Mouse (Mus musculus): ENCODE results near the gene Fam83f.
"Not testable (repeated sequence)": the region's sequence is repeated elsewhere in the genome, so short reads cannot be mapped to it uniquely, and the experiment has no call there.

The Fam83f gene

DNA sequence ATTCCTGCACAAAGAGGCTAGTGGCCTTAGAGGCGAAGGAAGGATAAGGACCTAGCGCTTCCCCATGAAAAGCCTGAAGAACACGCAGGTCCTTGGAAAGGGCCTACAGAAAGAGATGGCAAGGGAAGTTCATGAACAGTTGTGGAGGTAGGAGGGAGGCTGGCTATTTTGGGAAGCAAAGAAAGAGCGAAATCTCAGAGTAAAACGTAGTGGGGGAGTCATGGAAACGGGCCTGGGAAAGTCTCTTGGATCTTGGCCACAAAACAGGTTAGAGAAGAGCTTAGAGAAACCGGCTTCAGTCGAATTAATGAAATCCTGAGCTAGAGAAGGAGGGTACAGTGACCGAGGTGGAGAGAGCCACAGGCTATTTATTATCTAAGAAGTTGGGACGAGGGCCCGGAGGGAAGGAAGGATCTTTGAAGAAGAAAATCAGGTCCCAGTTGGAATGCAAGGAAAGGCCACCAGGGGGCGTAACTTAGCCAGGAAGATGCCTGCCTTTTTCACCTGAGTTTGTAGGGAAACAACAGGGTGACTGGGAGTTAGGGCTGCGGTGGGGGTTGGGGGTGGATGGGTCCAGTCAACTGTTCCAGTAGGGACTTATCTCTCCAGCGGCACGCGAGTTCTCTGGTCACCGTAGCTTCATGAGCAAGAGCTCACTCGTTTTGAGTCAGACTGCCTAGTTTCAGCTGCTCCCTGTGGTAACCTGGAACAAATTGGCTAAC, 34.3 kb downstream of the Fam83f start:
- DNase-seq (ENCODE audit: low spot score in 2 of 2), result peak; percentile 53 to 58

GRCm38 (mm10) chr15:80706596-80706995, 34.9 kb downstream of the Fam83f start:
- DNase-seq (ENCODE audit: low spot score in 2 of 2), result no peak

DNA sequence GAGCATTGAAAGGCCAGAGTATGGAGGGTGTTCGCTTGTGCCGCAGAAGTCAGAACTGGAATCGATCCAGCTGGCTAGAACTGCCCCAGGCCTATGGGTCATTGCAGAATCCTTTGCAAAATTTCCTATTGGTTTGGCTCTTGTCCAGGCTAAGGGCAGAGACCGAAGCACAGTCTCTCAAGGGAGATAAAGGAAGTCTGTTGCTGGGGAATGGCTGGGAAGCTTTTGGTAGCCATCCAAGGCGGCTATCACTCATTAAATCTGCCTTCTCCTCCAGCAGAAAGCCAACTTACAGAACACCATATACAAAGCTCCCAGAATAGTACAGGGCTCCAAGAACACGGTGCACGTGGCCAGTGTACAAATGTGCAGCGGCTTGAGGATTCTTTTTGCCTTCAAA, 35.4 kb downstream of the Fam83f start:
- no peak for DNase-seq (ENCODE audit: low spot score in 2 of 2)

DNA sequence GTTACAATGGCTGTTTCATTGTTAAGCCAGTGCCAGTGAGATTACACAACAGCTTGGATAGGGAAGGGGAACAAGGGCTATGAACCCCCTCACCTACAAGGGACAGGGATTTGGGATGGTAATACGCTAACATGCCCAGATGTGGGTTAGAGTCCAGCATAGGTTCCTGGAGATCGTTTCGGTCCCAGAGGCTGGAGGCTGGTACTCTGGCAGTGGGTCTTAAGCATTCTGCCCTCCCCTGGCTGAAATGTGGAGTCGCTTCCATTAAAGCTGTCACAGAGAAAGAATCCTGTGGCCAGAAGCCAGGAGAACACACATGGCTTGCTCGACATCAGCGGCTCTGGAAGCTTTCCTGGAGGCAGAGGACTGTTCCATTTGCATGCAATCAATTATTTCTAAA, 37.9 kb downstream of the Fam83f start:
- DNase-seq (ENCODE audit: low spot score in 2 of 2), result no peak

- DNase-seq (ENCODE audit: low spot score in 2 of 2), result no peak
These were observed 38.6 kb downstream of the Fam83f start for GRCm38 (mm10) chr15:80710257-80710607.

DNA sequence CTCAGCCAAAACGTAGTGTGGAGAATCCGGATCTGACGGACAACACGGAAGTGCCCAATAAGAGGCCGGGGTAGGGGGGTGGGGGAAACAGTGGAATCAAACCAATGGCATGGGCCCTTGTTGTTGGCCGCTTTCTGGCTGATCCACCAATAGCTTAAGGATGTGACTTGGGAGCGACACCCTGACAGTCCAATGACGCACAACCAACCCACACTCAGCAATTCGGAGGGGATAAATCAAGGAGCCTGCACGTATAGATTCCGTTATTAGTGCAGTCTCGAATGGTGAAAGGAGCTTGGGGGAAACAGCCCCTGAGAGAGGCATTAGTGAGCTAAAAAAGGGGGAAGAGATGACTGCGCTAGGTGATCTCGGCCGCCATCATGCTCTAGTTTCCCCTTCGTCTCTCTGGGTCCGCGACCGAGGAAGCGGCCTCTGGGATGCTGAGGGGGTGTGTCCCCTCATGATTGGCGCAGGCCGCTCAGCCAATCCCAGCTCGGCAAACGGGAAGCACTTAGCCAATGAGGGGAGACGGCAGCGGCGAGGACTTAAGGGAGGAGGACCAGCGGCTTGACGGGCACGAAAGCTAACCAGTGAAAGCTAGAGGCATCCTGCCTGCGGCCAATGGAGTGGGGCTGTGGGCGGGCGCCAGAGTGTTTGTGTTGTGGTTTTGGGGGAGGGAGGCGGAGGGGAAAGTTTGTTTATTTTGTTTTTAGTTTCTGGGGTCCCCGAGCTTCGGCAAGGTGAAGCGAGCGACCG, 39.1 kb downstream of the Fam83f start, which contains the start of gene Tnrc6b:
Gene Tnrc6b, plus strand, starts transcription at position 706 of the 756 bp plus-strand sequence.
- peak; percentile 98 to 99 for DNase-seq (ENCODE audit: low spot score in 2 of 2)

DNA sequence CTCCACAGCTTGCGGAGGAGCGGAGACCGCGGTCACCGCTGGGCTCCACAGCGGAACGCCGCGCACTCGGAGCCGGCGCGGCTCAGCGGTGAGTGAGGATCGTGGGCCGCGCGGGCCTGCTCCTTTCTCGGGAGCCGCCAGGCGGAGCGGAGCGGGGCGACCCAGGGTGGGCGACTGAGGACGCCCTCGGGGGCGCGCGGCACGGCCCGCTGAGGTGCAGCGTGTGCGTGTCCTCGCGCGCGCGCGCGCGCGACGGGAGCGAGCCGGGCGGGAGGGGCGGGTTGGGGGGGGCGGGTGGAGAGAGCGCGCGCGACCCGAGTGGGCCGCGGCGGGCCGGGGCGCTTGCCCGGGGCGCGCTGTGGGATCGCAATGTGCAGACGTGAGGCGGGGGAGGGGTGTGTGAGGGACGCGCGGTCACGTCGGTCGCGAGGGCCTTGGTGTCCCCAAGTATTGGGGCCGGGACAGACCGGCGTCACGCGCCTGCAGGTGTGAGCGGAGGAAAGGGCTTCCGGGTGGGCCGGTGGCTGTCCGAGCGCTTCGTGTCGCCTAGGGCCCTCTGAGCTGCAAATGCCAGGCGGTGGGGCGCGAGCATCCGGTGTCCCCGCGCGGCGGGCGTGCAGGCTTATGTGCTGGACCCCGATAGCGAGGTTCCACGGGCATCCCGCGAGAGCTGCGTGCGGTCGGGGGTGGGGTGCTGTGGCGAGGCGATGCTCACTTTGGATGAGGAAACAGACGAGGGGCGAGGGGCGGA, 39.9 kb downstream of the Fam83f start:
- peak; percentile 71 to 80 for DNase-seq (ENCODE audit: low spot score in 2 of 2)

GRCm38 (mm10) chr15:80714299-80714698, 42.7 kb downstream of the Fam83f start:
- DNase-seq (ENCODE audit: low spot score in 2 of 2), result no peak

- no peak for DNase-seq (ENCODE audit: low spot score in 2 of 2)
These were observed 45.0 kb downstream of the Fam83f start for GRCm38 (mm10) chr15:80716631-80717135.

DNA sequence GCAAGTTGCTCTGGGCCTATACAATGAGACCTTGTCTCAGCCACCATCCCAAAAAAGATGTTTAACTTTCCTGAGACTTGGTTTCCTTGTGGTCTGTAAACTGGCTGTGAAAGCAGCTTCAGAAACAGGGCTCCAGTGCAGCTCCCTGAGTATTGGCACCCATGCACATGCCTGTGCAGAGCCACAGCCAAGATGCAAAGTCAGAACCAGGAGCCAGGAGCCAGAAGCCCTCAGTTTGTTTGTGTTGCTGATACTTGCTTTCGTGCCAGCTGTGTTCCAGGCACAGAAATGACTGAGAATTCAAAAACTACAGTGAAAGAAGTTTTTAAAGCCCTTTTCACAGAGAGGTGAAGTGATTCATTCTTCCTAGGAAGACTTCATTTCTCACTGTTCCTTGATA, 45.8 kb downstream of the Fam83f start:
- DNase-seq (ENCODE audit: low spot score in 2 of 2), result no peak

DNA sequence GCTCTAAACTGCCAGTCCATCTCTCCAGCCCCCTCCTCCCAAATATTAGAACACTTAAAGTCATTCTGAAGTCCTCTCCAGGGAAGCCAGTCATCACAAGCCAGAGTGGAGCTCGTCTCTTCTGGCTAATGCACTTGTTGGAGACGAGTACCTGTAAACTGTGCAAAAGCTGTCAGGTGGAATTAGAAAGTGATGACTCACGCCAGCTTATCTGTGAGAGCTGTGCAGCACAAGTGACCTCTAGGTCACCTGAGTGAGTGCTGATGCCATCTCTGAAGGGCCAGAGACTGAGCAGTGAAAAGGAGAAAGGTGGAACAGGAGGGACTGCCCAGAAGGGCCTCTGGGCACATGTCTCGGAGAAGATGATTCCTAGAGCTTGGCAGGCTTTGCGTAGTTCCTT, 48.6 kb downstream of the Fam83f start:
- DNase-seq (ENCODE audit: low spot score in 2 of 2), result no peak

GRCm38 (mm10) chr15:80721861-80722260, 50.2 kb downstream of the Fam83f start:
- DNase-seq (ENCODE audit: low spot score in 2 of 2), result no peak

- no peak for DNase-seq (ENCODE audit: low spot score in 2 of 2)
These were observed 50.7 kb downstream of the Fam83f start for GRCm38 (mm10) chr15:80722366-80722765.

GRCm38 (mm10) chr15:80729477-80729876, 57.8 kb downstream of the Fam83f start:
- DNase-seq (ENCODE audit: low spot score in 2 of 2), result no peak

- DNase-seq (ENCODE audit: low spot score in 2 of 2), result no peak
These were observed 59.4 kb downstream of the Fam83f start for GRCm38 (mm10) chr15:80731043-80731442.

GRCm38 (mm10) chr15:80731511-80731910, 59.9 kb downstream of the Fam83f start:
- DNase-seq (ENCODE audit: low spot score in 2 of 2), result no peak

DNA sequence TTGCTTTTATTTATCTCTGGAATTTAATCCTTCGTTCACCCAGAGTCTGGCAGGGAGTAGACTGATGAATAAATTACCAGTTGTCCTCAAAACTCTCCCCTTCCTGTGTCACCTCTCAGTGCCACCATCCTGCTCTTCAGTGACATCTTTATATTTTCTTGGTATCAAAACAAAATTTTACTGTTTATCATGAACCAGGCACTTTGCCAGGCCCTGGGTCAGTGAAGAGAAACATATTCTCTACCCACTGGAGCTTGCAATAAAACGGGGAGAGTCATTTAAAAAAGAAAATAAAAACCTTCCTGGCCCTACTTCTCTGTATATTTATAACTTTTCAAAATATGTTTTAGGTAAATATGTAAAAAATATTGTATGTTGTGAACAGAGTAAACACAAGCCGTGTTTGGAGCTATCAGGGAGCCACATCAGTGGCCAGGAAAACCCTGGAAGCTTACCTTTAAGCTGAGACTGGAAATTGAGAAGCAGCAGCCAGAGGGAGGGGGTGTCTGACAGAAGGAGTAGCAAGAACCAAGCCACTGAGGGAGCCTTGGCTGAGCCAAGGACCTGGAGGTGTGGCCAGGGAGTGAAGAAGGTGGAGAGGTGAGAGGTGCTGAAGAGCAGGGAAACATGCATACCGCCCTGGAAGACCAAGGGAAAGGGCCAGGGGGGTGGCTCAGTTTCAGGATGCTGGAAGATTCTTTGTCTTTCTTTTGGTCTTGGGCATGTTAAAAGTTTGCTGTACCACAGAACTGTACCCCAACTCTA, 60.8 kb downstream of the Fam83f start:
- DNase-seq (ENCODE audit: low spot score in 2 of 2), result no peak

DNA sequence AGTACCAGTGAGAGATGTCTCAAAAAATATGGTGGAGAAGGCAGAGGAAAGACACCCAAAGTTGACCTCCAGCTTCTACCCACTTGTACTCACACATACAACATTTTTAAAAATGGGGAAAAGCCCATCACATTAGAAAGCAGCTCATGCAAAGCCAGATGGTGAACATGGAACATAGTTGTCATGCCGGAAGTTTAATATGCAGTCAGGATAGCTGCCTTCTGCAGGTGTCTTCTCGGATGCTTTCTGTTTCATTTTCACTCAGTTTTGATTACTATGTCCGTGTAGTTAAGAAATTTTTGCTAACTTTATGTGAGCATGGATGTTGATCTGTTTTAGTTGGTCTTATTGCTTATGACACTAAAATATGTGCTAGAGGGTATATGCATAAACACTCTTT, 63.7 kb downstream of the Fam83f start:
- peak in 1 of 2 experiments; percentile 14 for DNase-seq (ENCODE audit: low spot score in 2 of 2)

GRCm38 (mm10) chr15:80735708-80736107, 64.1 kb downstream of the Fam83f start:
- DNase-seq (ENCODE audit: low spot score in 2 of 2), result not testable (repeated sequence)

DNA sequence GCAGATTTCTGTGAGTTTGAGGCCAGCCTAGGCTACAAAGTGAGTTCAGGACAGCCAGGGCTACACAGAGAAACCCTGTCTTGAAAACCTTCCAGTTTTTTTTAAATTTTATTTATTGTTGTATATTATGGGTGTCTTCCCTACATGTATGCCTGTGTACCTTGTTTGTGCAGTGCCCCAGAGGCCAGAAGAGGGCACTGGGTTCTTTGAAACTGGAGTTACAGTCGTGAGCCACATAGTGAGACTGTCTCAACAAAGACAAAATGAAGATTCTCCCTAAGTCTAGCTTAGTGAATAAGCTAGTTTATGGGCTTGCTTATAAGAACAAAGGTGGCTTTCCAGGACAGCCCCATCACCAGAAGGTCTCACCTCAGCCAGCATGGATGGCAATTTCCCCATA, 64.9 kb downstream of the Fam83f start:
- no peak for DNase-seq (ENCODE audit: low spot score in 2 of 2)

DNA sequence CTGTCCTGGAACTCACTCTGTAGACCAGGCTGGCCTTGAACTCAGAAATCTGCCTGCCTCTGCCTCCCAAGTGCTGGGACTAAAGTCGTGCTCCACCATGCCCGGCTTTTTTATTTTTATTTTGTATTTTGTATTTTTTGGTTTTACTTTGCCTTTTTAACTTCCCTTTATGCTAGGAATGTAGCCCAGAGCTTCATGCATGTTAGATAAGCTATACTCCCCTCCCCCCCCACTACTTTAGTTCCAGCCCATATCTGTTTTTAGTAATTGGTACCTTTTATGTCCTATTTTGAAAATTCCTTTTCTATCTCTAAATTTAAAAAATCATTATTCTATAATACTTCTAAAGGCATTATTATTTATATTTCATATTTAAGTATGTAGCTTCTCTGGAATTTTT, 66.6 kb downstream of the Fam83f start:
- no peak for DNase-seq (ENCODE audit: low spot score in 2 of 2)

GRCm38 (mm10) chr15:80739972-80740371, 68.3 kb downstream of the Fam83f start:
- peak; percentile 16 to 48 for DNase-seq (ENCODE audit: low spot score in 2 of 2)

All from natural killer cell, adult 2 months (primary cell).